Mouse (Mus musculus) CH12.LX (cell line): ENCODE measurements around the gene Gm9913. TPM values are rescaled to one million over a fixed set of nuclear protein-coding genes. Genes with fewer than 3 reads are reported as not detected.

Experiments
- DNase-seq: peaks from one replicate; pipeline ENCODE4 v3.0.0-alpha.2; 2013; ENCODE audit errors: extremely low read depth
- H3K27ac ChIP-seq: 2 replicates; pipeline ENCODE4 v1.5.1; 2012; ENCODE audit warnings: low read depth, mild to moderate bottlenecking, control low read depth, moderate library complexity; ENCODE audit not compliant: insufficient read depth
- H3K27me3 ChIP-seq: replicated peaks from 2 replicates; pipeline ENCODE3; 2012; ENCODE audit warnings: inconsistent platforms
- H3K36me3 ChIP-seq, 2 experiments: replicated peaks in 1 of 2; 2 replicates each; pipeline versions ENCODE3 to v1.6.1; 2012; ENCODE audit warnings: inconsistent platforms in 1 of 2, low read length in 1 of 2, mild to moderate bottlenecking in 1 of 2, mixed read lengths in 1 of 2, moderate library complexity in 1 of 2; ENCODE audit not compliant: control insufficient read depth in 1 of 2, insufficient read depth in 1 of 2
- H3K4me1 ChIP-seq, 2 experiments: 2 replicates each; pipeline ENCODE4 v1.6.1; 2012; ENCODE audit warnings: inconsistent platforms in 1 of 2, moderate library complexity in 1 of 2; ENCODE audit not compliant: insufficient read depth in 2 of 2, control insufficient read depth in 1 of 2
- H3K4me2 ChIP-seq: 2 replicates; pipeline ENCODE4 v1.6.1; 2012; ENCODE audit warnings: low read depth, mild to moderate bottlenecking, control low read depth; ENCODE audit not compliant: poor library complexity, insufficient read depth, severe bottlenecking
- H3K4me3 ChIP-seq, 3 experiments: fragments of 150-350 bp in 1 of 3; sonication (generic) in 1 of 3; replicated peaks in 1 of 3; 2 replicates each; pipeline versions ENCODE3 to v1.5.1; 2011 to 2012; ENCODE audit warnings: low read depth in 2 of 3, low read length in 2 of 3, mild to moderate bottlenecking in 2 of 3, moderate library complexity in 2 of 3, control low read depth in 1 of 3, improper control_type of control experiment in 1 of 3, inconsistent platforms in 1 of 3, mixed read lengths in 1 of 3; ENCODE audit not compliant: poor library complexity in 1 of 3
- H3K79me2 ChIP-seq: replicated peaks from 2 replicates; pipeline ENCODE4 v1.6.1; 2012; ENCODE audit warnings: mild to moderate bottlenecking, moderate library complexity; ENCODE audit not compliant: control insufficient read depth, poor library complexity, insufficient read depth, severe bottlenecking; ENCODE audit errors: extremely low read depth
- H3K9ac ChIP-seq: 2 replicates; pipeline ENCODE4 v1.6.1; 2012; ENCODE audit warnings: low read depth, mild to moderate bottlenecking, control low read depth, moderate library complexity; ENCODE audit not compliant: insufficient read depth
- H3K9me3 ChIP-seq: replicated peaks from 2 replicates; pipeline ENCODE3; 2012; ENCODE audit warnings: low read length, inconsistent platforms, mixed read lengths
- CHD1 ChIP-seq: IDR thresholded peaks from 2 replicates; pipeline ENCODE4 v1.6.1; 2012; ENCODE audit warnings: low read depth, low read length, improper control_type of control experiment, inconsistent platforms
- CHD2 ChIP-seq: IDR thresholded peaks from 2 replicates; pipeline ENCODE4 v1.6.1; 2011; ENCODE audit warnings: low read length, improper control_type of control experiment
- CTCF ChIP-seq, 2 experiments: IDR thresholded peaks in 1 of 2; conservative IDR thresholded peaks in 1 of 2; 2 replicates each; pipeline ENCODE4 v1.5.1; 2011 to 2012; ENCODE audit warnings: low read depth in 2 of 2, low read length in 2 of 2, improper control_type of control experiment in 1 of 2, inconsistent platforms in 1 of 2, mild to moderate bottlenecking in 1 of 2, moderate library complexity in 1 of 2
- EP300 ChIP-seq: IDR thresholded peaks from 2 replicates; pipeline ENCODE4 v1.6.1; 2011; ENCODE audit warnings: low read length, improper control_type of control experiment
- ETS1 ChIP-seq: conservative IDR thresholded peaks from 2 replicates; pipeline ENCODE4 v1.6.1; 2012; ENCODE audit warnings: low read depth, mild to moderate bottlenecking, inconsistent platforms, low read length, improper control_type of control experiment, moderate library complexity
- GABPA ChIP-seq: IDR thresholded peaks from 2 replicates; pipeline ENCODE4 v1.6.1; 2012; ENCODE audit warnings: low read depth, low read length, improper control_type of control experiment, inconsistent platforms; ENCODE audit not compliant: insufficient replicate concordance
- HCFC1 ChIP-seq: IDR thresholded peaks from 2 replicates; pipeline ENCODE4 v1.6.1; 2012; ENCODE audit warnings: low read depth, mild to moderate bottlenecking, inconsistent platforms, low read length, improper control_type of control experiment
- JUND ChIP-seq: conservative IDR thresholded peaks from 2 replicates; pipeline ENCODE4 v1.6.1; 2011; ENCODE audit warnings: low read depth, low read length, improper control_type of control experiment
- MAZ ChIP-seq: IDR thresholded peaks from 2 replicates; pipeline ENCODE4 v1.6.1; 2012; ENCODE audit warnings: low read depth, mild to moderate bottlenecking, inconsistent platforms, low read length, improper control_type of control experiment, moderate library complexity
- MEF2A ChIP-seq: IDR thresholded peaks from 2 replicates; pipeline ENCODE4 v1.6.1; 2014; ENCODE audit warnings: low read depth, mild to moderate bottlenecking, inconsistent platforms, low read length, improper control_type of control experiment, borderline replicate concordance
- MXI1 ChIP-seq: IDR thresholded peaks from 2 replicates; pipeline ENCODE4 v1.6.1; 2011; ENCODE audit warnings: mild to moderate bottlenecking, low read depth, low read length, improper control_type of control experiment
- NELFE ChIP-seq: IDR thresholded peaks from 2 replicates; pipeline ENCODE4 v1.6.1; 2011; ENCODE audit warnings: low read depth, low read length, improper control_type of control experiment
- NRF1 ChIP-seq: IDR thresholded peaks from 2 replicates; pipeline ENCODE4 v1.6.1; 2014; ENCODE audit warnings: low read depth, mild to moderate bottlenecking, inconsistent platforms, low read length, improper control_type of control experiment, moderate library complexity
- PAX5 ChIP-seq: IDR thresholded peaks from 2 replicates; pipeline ENCODE4 v1.6.1; 2012; ENCODE audit warnings: low read length, inconsistent platforms, mixed read lengths
- POLR2AphosphoS2 ChIP-seq: IDR thresholded peaks from 2 replicates; pipeline ENCODE4 v1.6.1; 2011; ENCODE audit warnings: low read depth, low read length, improper control_type of control experiment
- RCOR1 ChIP-seq: conservative IDR thresholded peaks from 2 replicates; pipeline ENCODE4 v1.6.1; 2012; ENCODE audit warnings: low read depth, mild to moderate bottlenecking, inconsistent platforms, low read length, improper control_type of control experiment
- SIN3A ChIP-seq: IDR thresholded peaks from 2 replicates; pipeline ENCODE4 v1.6.1; 2012; ENCODE audit warnings: low read length, improper control_type of control experiment, inconsistent platforms
- SMC3 ChIP-seq: IDR thresholded peaks from 2 replicates; pipeline ENCODE4 v1.6.1; 2011; ENCODE audit warnings: low read depth, low read length, improper control_type of control experiment
- TCF12 ChIP-seq: IDR thresholded peaks from 2 replicates; pipeline ENCODE4 v1.6.1; 2014; ENCODE audit warnings: low read depth, mild to moderate bottlenecking, inconsistent platforms, low read length, improper control_type of control experiment
- UBTF ChIP-seq: IDR thresholded peaks from 2 replicates; pipeline ENCODE4 v1.6.1; 2012; ENCODE audit warnings: low read depth, mild to moderate bottlenecking, inconsistent platforms, low read length, improper control_type of control experiment, moderate library complexity
- USF1 ChIP-seq: IDR thresholded peaks from 2 replicates; pipeline ENCODE4 v1.6.1; 2014; ENCODE audit warnings: low read depth, mild to moderate bottlenecking, inconsistent platforms, low read length, improper control_type of control experiment
- USF2 ChIP-seq: conservative IDR thresholded peaks from 2 replicates; pipeline ENCODE4 v1.6.1; 2011; ENCODE audit warnings: low read depth, low read length, improper control_type of control experiment
- ZMIZ1 ChIP-seq: IDR thresholded peaks from 2 replicates; pipeline ENCODE4 v1.6.1; 2012; ENCODE audit warnings: low read depth, mild to moderate bottlenecking, inconsistent platforms, low read length, improper control_type of control experiment
- ZNF384 ChIP-seq: IDR thresholded peaks from 2 replicates; pipeline ENCODE4 v1.6.1; 2012; ENCODE audit warnings: low read depth, low read length, improper control_type of control experiment, inconsistent platforms
- dilution Hi-C: fragments of 300-500 bp; cut with MboI; formaldehyde crosslinking; loops from 2 replicates; pipeline ENCODE4 v1.14.3; 2020; ENCODE audit warnings: low sequenced_read_pairs; ENCODE audit not compliant: extremely low pct_unique_long_range_greater_than_20kb, extremely low pct_ligation_motif_present
- in situ Hi-C: fragments of 300-500 bp; cut with MboI; formaldehyde crosslinking; loops from 3 replicates; pipeline ENCODE4 v1.14.3; 2019; ENCODE audit warnings: low sequenced_read_pairs, low pct_ligation_motif_present, low pct_unique_long_range_greater_than_20kb, mixed read lengths
- polyA plus RNA-seq: library from polyadenylated mRNA; unstranded; fragments of >175 nt; gene quantifications from 2 replicates; pipeline ENCODE4 v1.2.1, GENCODE M21; 2012; ENCODE audit warnings: low read depth; ENCODE audit not compliant: insufficient read length
- total RNA-seq, 2 experiments: library from RNA; depleted of rRNA; stranded (reverse); fragments of 300-350 nt in 1 of 2; fragments of >200 nt in 1 of 2; gene quantifications; 2 replicates each; pipeline ENCODE4 v1.2.3; 2012 to 2014

Gene Gm9913
- total and polyA plus RNA-seq, 3 experiments, result not detected

DNA sequence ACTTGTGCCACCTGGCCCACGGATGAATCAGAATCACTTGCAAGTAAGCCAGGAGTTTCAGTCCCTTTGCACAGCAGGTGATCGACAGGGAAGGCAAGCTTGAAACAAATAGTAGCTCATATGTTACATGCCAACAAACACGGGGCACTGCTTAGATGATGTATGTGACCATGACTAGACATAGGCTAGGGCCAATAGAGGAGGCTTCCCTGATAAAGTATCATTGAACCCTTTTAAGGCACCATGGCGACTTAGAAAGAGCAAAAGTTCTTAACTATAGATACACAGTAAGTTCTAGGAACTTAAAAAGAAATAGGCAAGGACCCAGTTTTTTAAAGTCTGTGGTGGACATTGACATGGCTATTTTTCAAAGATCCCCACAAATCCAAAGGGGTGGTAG, 3.0 kb downstream of the Gm9913 start, which contains the start of gene Fbn1:
TSS of gene Fbn1 (minus strand) at position 101 of the 400 bp plus-strand sequence.
- Histone ChIP-seq H3K27me3 (no peaks in the 10 kb centered on the region), H3K4me2 (no peak within 1 kb of the TSS), H3K79me2 (no peaks in the 10 kb centered on the region), H3K9ac (no peak within 1 kb of the TSS), H3K4me3 (no peak within 1 kb of the TSS), H3K4me1 (no peaks in the 10 kb centered on the region), H3K36me3 (no peaks in the 10 kb centered on the region), H3K9me3 (peaks cover 8% of the 10 kb centered on the region), H3K27ac (no peak within 1 kb of the TSS)
- TF ChIP-seq CHD2 (no peak), POLR2AphosphoS2 (no peak), GABPA (no peak), USF2 (no peak), RCOR1 (no peak), JUND (no peak), UBTF (no peak), ZNF384 (no peak), MAZ (no peak), NELFE (no peak)
- in situ Hi-C loops, result no loop called here
- no peak for DNase-seq
- dilution Hi-C loops, result no loop called here

GRCm38 (mm10) chr2:125508381-125508780, 3.5 kb downstream of the Gm9913 start:
- in situ Hi-C loops, result no loop called here
- Histone ChIP-seq H3K9ac (no peak overlapping the region), H3K4me1 (no peaks in the 10 kb centered on the region), H3K9me3 (peaks cover 8% of the 10 kb centered on the region), H3K27me3 (no peaks in the 10 kb centered on the region), H3K27ac (no peak overlapping the region), H3K4me3 (no peak overlapping the region), H3K79me2 (no peaks in the 10 kb centered on the region), H3K4me2 (no peak overlapping the region), H3K36me3 (no peaks in the 10 kb centered on the region)
- TF ChIP-seq ZNF384, result no peak
- no peak for TF ChIP-seq CHD1
- no peak for TF ChIP-seq TCF12
- no peak for TF ChIP-seq PAX5
- no peak for TF ChIP-seq NELFE
- no peak for TF ChIP-seq SIN3A
- TF ChIP-seq RCOR1, result no peak
- TF ChIP-seq CTCF (conservative IDR thresholded peaks at IDR 0.05 in 1 of 2, IDR thresholded peaks at IDR 0.05 in 1 of 2; ENCODE audit: low read depth in 2 of 2, low read length in 2 of 2), result no peak
- no peak for TF ChIP-seq ZMIZ1
- no peak for TF ChIP-seq HCFC1
- no peak for TF ChIP-seq MXI1
- no peak for TF ChIP-seq NRF1
- TF ChIP-seq ETS1, result no peak
- TF ChIP-seq MEF2A, result no peak
- no peak for TF ChIP-seq SMC3
- TF ChIP-seq POLR2AphosphoS2, result no peak
- TF ChIP-seq EP300, result no peak
- TF ChIP-seq USF1, result no peak
- dilution Hi-C loops, result no loop called here
- no peak for DNase-seq
